Mouse (Mus musculus) embryonic facial prominence, embryonic 10.5 days (tissue): ENCODE results near the gene Sbno1. TPM values are rescaled to one million over a fixed set of nuclear protein-coding genes. Genes with fewer than 3 reads are reported as not detected.
A peak's percentile ranks its signal among the peaks of the same experiment; 100 is the strongest.
"Not testable (repeated sequence)": the region's sequence is repeated elsewhere in the genome, so short reads cannot be mapped to it uniquely, and the experiment has no call there.

Experiments used
- DNase-seq: peaks from one replicate; pipeline ENCODE4 v3.0.0-alpha.2; 2017; ENCODE audit warnings: low spot score
- H3K27ac ChIP-seq: fragments of 300-500 bp; sonication (generic); replicated peaks from 2 replicates; pipeline ENCODE4 v1.5.1; 2016; ENCODE audit warnings: mild to moderate bottlenecking
- H3K27me3 ChIP-seq: fragments of 300-500 bp; sonication (generic); replicated peaks from 2 replicates; pipeline ENCODE4 v1.6.1; 2016; ENCODE audit warnings: low read depth, mild to moderate bottlenecking; ENCODE audit not compliant: poor library complexity, severe bottlenecking
- H3K36me3 ChIP-seq: fragments of 300-500 bp; sonication (generic); replicated peaks from 2 replicates; pipeline ENCODE4 v1.6.1; 2016; ENCODE audit warnings: mild to moderate bottlenecking, moderate library complexity
- H3K4me1 ChIP-seq: fragments of 300-500 bp; sonication (generic); 2 replicates; pipeline ENCODE4 v1.6.1; 2016
- H3K4me3 ChIP-seq: fragments of 300-500 bp; sonication (generic); 2 replicates; pipeline ENCODE4 v1.5.1; 2016; ENCODE audit warnings: mild to moderate bottlenecking, moderate library complexity
- H3K9me3 ChIP-seq: fragments of 300-500 bp; sonication (generic); 2 replicates; pipeline ENCODE4 v1.6.1; 2016; ENCODE audit warnings: mild to moderate bottlenecking
- WGBS: fragments of 180-500 bp; shearing (Covaris S2); methylation state at CpG from one replicate; pipeline ENCODE4 v1.1.7; 2016; 5-methylcytosine and 5-hydroxymethylcytosine counted together
- polyA plus RNA-seq: library from polyadenylated mRNA; unstranded; fragments of >200 nt; fragmentation: Nextera tagmentation; extraction: Ambion mirVana; gene quantifications from 2 replicates; pipeline ENCODE4 v1.2.1, GENCODE M21; 2016

The Sbno1 gene
- 98.3 and 103 TPM in 2 replicates for polyA plus RNA-seq

- Histone ChIP-seq H3K36me3 (peaks cover 14% of the 10 kb centered on the region), H3K4me3 (peak within 1 kb of the TSS; percentile 98), H3K27me3 (no peaks in the 10 kb centered on the region), H3K4me1 (peaks cover 10% of the 10 kb centered on the region), H3K9me3 (no peaks in the 10 kb centered on the region), H3K27ac (peak within 1 kb of the TSS; percentile 99)
- 1% methylated on average over 77 of the region's 81 CpGs for WGBS
- DNase-seq = peak; percentile 98
Observed at GRCm38 (mm10) chr5:124425412-124426259, at the start of gene Sbno1. TSS of gene Sbno1 (minus strand) at chr5:124426001.

- no peaks in the 10 kb centered on the region for H3K27me3 ChIP-seq
- H3K27ac ChIP-seq = no peak overlapping the region
- H3K4me1 ChIP-seq = peaks cover 6% of the 10 kb centered on the region
- peaks cover 55% of the 10 kb centered on the region for H3K36me3 ChIP-seq
- DNase-seq = no peak
- WGBS = 87% methylated on average over 6 of the region's 6 CpGs
- no peak overlapping the region for H3K4me3 ChIP-seq
- no peaks in the 10 kb centered on the region for H3K9me3 ChIP-seq
Observed at GRCm38 (mm10) chr5:124470591-124471171, 44.9 kb upstream of the Sbno1 start.

- H3K4me3 ChIP-seq = no peak overlapping the region
- peaks cover 55% of the 10 kb centered on the region for H3K36me3 ChIP-seq
- 91% methylated on average over 6 of the region's 6 CpGs for WGBS
- no peaks in the 10 kb centered on the region for H3K4me1 ChIP-seq
- no peaks in the 10 kb centered on the region for H3K27me3 ChIP-seq
- DNase-seq = no peak
- no peaks in the 10 kb centered on the region for H3K9me3 ChIP-seq
- no peak overlapping the region for H3K27ac ChIP-seq
Observed at GRCm38 (mm10) chr5:124469486-124469885, 43.7 kb upstream of the Sbno1 start.

- no peaks in the 10 kb centered on the region for H3K9me3 ChIP-seq
- no peaks in the 10 kb centered on the region for H3K4me1 ChIP-seq
- peaks cover 53% of the 10 kb centered on the region for H3K36me3 ChIP-seq
- 94% methylated on average over 7 of the region's 7 CpGs for WGBS
- H3K27ac ChIP-seq = no peak overlapping the region
- DNase-seq = no peak
- no peak overlapping the region for H3K4me3 ChIP-seq
- H3K27me3 ChIP-seq = no peaks in the 10 kb centered on the region
Observed at GRCm38 (mm10) chr5:124468365-124468764, 42.6 kb upstream of the Sbno1 start.

- H3K4me3 ChIP-seq = no peak overlapping the region
- no peaks in the 10 kb centered on the region for H3K4me1 ChIP-seq
- DNase-seq = no peak
- 88% methylated on average over 1 of the region's 1 CpGs for WGBS
- H3K9me3 ChIP-seq = no peaks in the 10 kb centered on the region
- H3K36me3 ChIP-seq = peaks cover 59% of the 10 kb centered on the region
- no peaks in the 10 kb centered on the region for H3K27me3 ChIP-seq
- no peak overlapping the region for H3K27ac ChIP-seq
Observed at GRCm38 (mm10) chr5:124467766-124468165, 42.0 kb upstream of the Sbno1 start.

GRCm38 (mm10) chr5:124464905-124465304 lies 39.1 kb upstream of the Sbno1 start:
- no peak overlapping the region for H3K4me3 ChIP-seq
- peaks cover 81% of the 10 kb centered on the region for H3K36me3 ChIP-seq
- H3K9me3 ChIP-seq = no peaks in the 10 kb centered on the region
- no peaks in the 10 kb centered on the region for H3K4me1 ChIP-seq
- no peak for DNase-seq
- no peaks in the 10 kb centered on the region for H3K27me3 ChIP-seq
- H3K27ac ChIP-seq = no peak overlapping the region

GRCm38 (mm10) chr5:124463462-124463861 lies 37.7 kb upstream of the Sbno1 start:
- H3K9me3 ChIP-seq = no peaks in the 10 kb centered on the region
- no peak overlapping the region for H3K4me3 ChIP-seq
- H3K36me3 ChIP-seq = peaks cover 81% of the 10 kb centered on the region
- no peak overlapping the region for H3K27ac ChIP-seq
- DNase-seq = no peak
- 91% methylated on average over 5 of the region's 5 CpGs for WGBS
- H3K27me3 ChIP-seq = no peaks in the 10 kb centered on the region
- no peaks in the 10 kb centered on the region for H3K4me1 ChIP-seq

GRCm38 (mm10) chr5:124462297-124463025 lies 36.7 kb upstream of the Sbno1 start:
- Histone ChIP-seq H3K27ac (no peak overlapping the region), H3K4me3 (no peak overlapping the region), H3K36me3 (peaks cover 81% of the 10 kb centered on the region), H3K9me3 (no peaks in the 10 kb centered on the region), H3K27me3 (no peaks in the 10 kb centered on the region), H3K4me1 (no peaks in the 10 kb centered on the region)
- 87% methylated on average over 8 of the region's 8 CpGs for WGBS
- no peak for DNase-seq

- 94% methylated on average over 14 of the region's 14 CpGs for WGBS
Observed at GRCm38 (mm10) chr5:124460922-124461321, 35.1 kb upstream of the Sbno1 start.

GRCm38 (mm10) chr5:124456762-124457161 lies 31.0 kb upstream of the Sbno1 start:
- 0 out of 2 replicates have a peak, but pooled peaks cover 3% of the 10 kb centered on the region for H3K4me1 ChIP-seq
- H3K36me3 ChIP-seq = peaks cover 100% of the 10 kb centered on the region
- no peaks in the 10 kb centered on the region for H3K9me3 ChIP-seq
- no peak overlapping the region for H3K4me3 ChIP-seq
- H3K27me3 ChIP-seq = no peaks in the 10 kb centered on the region
- no peak overlapping the region for H3K27ac ChIP-seq
- 96% methylated on average over 6 of the region's 6 CpGs for WGBS
- no peak for DNase-seq

More at GRCm38 (mm10) chr5:124460922-124461321, 35.1 kb upstream of the Sbno1 start:
- not testable (repeated sequence) for H3K4me1 ChIP-seq, H3K4me3 ChIP-seq, DNase-seq, H3K9me3 ChIP-seq, H3K27me3 ChIP-seq, H3K27ac ChIP-seq
- peaks cover 82% of the 10 kb centered on the region for H3K36me3 ChIP-seq

- Histone ChIP-seq H3K36me3 (peaks cover 100% of the 10 kb centered on the region), H3K9me3 (no peaks in the 10 kb centered on the region), H3K27me3 (no peaks in the 10 kb centered on the region), H3K4me1 (peaks cover 9% of the 10 kb centered on the region; the same call in 1 of the 2 replicates), H3K27ac (no peak overlapping the region), H3K4me3 (no peak overlapping the region)
- DNase-seq = no peak
- WGBS = 78% methylated on average over 1 of the region's 1 CpGs
Observed at GRCm38 (mm10) chr5:124454082-124454419, 28.2 kb upstream of the Sbno1 start.

GRCm38 (mm10) chr5:124453339-124454081 lies 27.7 kb upstream of the Sbno1 start:
- H3K4me3 ChIP-seq = no peak overlapping the region
- H3K36me3 ChIP-seq = peaks cover 100% of the 10 kb centered on the region
- H3K27me3 ChIP-seq = no peaks in the 10 kb centered on the region
- no peak for DNase-seq
- H3K4me1 ChIP-seq = peaks cover 15% of the 10 kb centered on the region
- WGBS = 89% methylated on average over 13 of the region's 13 CpGs
- H3K27ac ChIP-seq = no peak overlapping the region
- H3K9me3 ChIP-seq = no peaks in the 10 kb centered on the region
